Mouse (Mus musculus): ENCODE measurements around the gene Snd1. TPM values are rescaled to one million over a fixed set of nuclear protein-coding genes. Genes with fewer than 3 reads are reported as not detected.

Gene Snd1
- polyA plus RNA-seq, 1 experiment: 190 TPM

- no peak overlapping the region for H3ac ChIP-seq (ENCODE audit: control insufficient read depth, insufficient read length)
- TF ChIP-seq TCF12 (IDR thresholded peaks at IDR 0.05; ENCODE audit: insufficient read depth, poor library complexity, severe bottlenecking) (no peak), TCF3 (IDR thresholded peaks at IDR 0.05; ENCODE audit: insufficient read length, low read depth) (no peak), MYOG (IDR thresholded peaks at IDR 0.05; ENCODE audit: control insufficient read depth in 1 of 3, insufficient read depth in 1 of 3, insufficient read length in 2 of 3, low read depth in 2 of 3) (no peak), SRF (IDR thresholded peaks at IDR 0.05; ENCODE audit: control insufficient read depth, insufficient read length, low read depth) (no peak), POLR2AphosphoS2 (IDR thresholded peaks at IDR 0.05; ENCODE audit: insufficient read length, low read depth) (no peak), E2F4 (IDR thresholded peaks at IDR 0.05; ENCODE audit: insufficient read depth) (no peak), CEBPB (IDR thresholded peaks at IDR 0.05; ENCODE audit: insufficient read depth, poor library complexity, severe bottlenecking) (no peak), POLR2A (IDR thresholded peaks at IDR 0.05; ENCODE audit: insufficient read length, low read depth) (no peak), MYOD1 (IDR thresholded peaks at IDR 0.05; ENCODE audit: control insufficient read depth in 1 of 3, insufficient read length in 2 of 3, low read depth in 2 of 3) (no peak), MAX (IDR thresholded peaks at IDR 0.05; ENCODE audit: low read depth) (no peak), USF1 (IDR thresholded peaks at IDR 0.05; ENCODE audit: low read depth) (no peak), REST (IDR thresholded peaks at IDR 0.05; ENCODE audit: insufficient read depth, insufficient read length) (no peak)
- no peaks in the 10 kb centered on the region for H3K79me2 ChIP-seq (ENCODE audit: control insufficient read depth, insufficient read depth)
- H3K4me2 ChIP-seq (ENCODE audit: low read depth): no peak overlapping the region
- no peaks in the 10 kb centered on the region for H3K27me3 ChIP-seq (ENCODE audit: control insufficient read depth, insufficient read depth, insufficient read length)
- H3K36me3 ChIP-seq (ENCODE audit: control insufficient read depth, insufficient read depth): peaks cover 69% of the 10 kb centered on the region
- no peak overlapping the region for H3K4me3 ChIP-seq
Observed at GRCm38 (mm10) chr6:28525589-28525988, 50.6 kb downstream of the Snd1 start.

DNA sequence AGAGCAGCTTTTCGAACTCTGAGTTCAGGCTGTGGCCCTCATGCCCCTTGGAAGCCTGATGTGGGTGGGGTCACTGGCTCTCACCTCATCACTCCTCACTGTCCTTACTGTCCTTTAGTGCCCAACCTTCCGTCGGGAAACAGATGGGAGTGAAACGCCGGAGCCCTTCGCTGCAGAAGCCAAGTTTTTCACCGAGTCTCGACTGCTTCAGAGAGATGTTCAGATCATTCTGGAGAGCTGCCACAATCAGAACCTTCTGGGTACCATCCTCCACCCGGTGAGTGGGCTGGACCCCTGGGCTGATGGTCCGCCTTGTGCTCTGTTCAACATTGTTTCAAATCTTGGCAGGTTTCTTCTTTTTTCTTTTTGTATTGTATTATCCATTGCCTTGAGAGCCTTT is 52.5 kb downstream of the Snd1 start:
- no peaks in the 10 kb centered on the region for H3K27me3 ChIP-seq (ENCODE audit: control insufficient read depth, insufficient read depth, insufficient read length)
- peaks cover 58% of the 10 kb centered on the region for H3K36me3 ChIP-seq (ENCODE audit: control insufficient read depth, insufficient read depth)
- H3ac ChIP-seq (ENCODE audit: control insufficient read depth, insufficient read length): no peak overlapping the region
- H3K4me2 ChIP-seq (ENCODE audit: low read depth): no peak overlapping the region
- H3K4me3 ChIP-seq: no peak overlapping the region
- TF ChIP-seq USF1 (IDR thresholded peaks at IDR 0.05; ENCODE audit: low read depth) (no peak), MYOD1 (IDR thresholded peaks at IDR 0.05; ENCODE audit: control insufficient read depth in 1 of 3, insufficient read length in 2 of 3, low read depth in 2 of 3) (no peak), TCF3 (IDR thresholded peaks at IDR 0.05; ENCODE audit: insufficient read length, low read depth) (no peak), MYOG (IDR thresholded peaks at IDR 0.05; ENCODE audit: control insufficient read depth in 1 of 3, insufficient read depth in 1 of 3, insufficient read length in 2 of 3, low read depth in 2 of 3) (no peak), REST (IDR thresholded peaks at IDR 0.05; ENCODE audit: insufficient read depth, insufficient read length) (no peak), CEBPB (IDR thresholded peaks at IDR 0.05; ENCODE audit: insufficient read depth, poor library complexity, severe bottlenecking) (no peak), E2F4 (IDR thresholded peaks at IDR 0.05; ENCODE audit: insufficient read depth) (no peak)
- no peaks in the 10 kb centered on the region for H3K79me2 ChIP-seq (ENCODE audit: control insufficient read depth, insufficient read depth)

DNA sequence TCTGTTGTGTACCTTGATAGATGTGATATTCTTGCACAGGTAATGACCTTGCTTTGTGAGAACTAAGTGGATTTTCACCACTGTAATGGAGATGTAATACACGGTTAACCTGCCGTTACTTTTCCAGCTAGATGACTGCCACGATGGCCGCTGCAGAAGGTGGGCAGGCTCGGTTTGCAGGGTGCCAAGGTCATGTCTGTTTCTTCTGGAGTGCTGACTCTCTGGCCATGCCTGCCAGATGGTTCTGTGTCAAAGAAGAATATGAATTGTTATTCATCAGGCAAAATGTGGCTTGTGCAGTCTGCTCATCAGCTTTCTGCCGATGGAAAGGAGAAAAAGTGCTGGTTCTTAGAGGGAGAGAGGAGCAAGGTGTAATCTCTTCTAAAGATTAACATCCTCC is 53.3 kb downstream of the Snd1 start:
- Histone ChIP-seq H3ac (ENCODE audit: control insufficient read depth, insufficient read length) (no peak overlapping the region), H3K4me3 (no peak overlapping the region), H3K27me3 (ENCODE audit: control insufficient read depth, insufficient read depth, insufficient read length) (no peaks in the 10 kb centered on the region), H3K79me2 (ENCODE audit: control insufficient read depth, insufficient read depth) (no peaks in the 10 kb centered on the region), H3K36me3 (ENCODE audit: control insufficient read depth, insufficient read depth) (peaks cover 60% of the 10 kb centered on the region), H3K4me2 (ENCODE audit: low read depth) (no peak overlapping the region)
- TF ChIP-seq TCF12 (IDR thresholded peaks at IDR 0.05; ENCODE audit: insufficient read depth, poor library complexity, severe bottlenecking) (no peak), MYOG (IDR thresholded peaks at IDR 0.05; ENCODE audit: control insufficient read depth in 1 of 3, insufficient read depth in 1 of 3, insufficient read length in 2 of 3, low read depth in 2 of 3) (no peak), POLR2A (IDR thresholded peaks at IDR 0.05; ENCODE audit: insufficient read length, low read depth) (no peak), REST (IDR thresholded peaks at IDR 0.05; ENCODE audit: insufficient read depth, insufficient read length) (no peak), MYOD1 (IDR thresholded peaks at IDR 0.05; ENCODE audit: control insufficient read depth in 1 of 3, insufficient read length in 2 of 3, low read depth in 2 of 3) (no peak), E2F4 (IDR thresholded peaks at IDR 0.05; ENCODE audit: insufficient read depth) (no peak), USF1 (IDR thresholded peaks at IDR 0.05; ENCODE audit: low read depth) (no peak), SRF (IDR thresholded peaks at IDR 0.05; ENCODE audit: control insufficient read depth, insufficient read length, low read depth) (no peak), POLR2AphosphoS2 (IDR thresholded peaks at IDR 0.05; ENCODE audit: insufficient read length, low read depth) (no peak), TCF3 (IDR thresholded peaks at IDR 0.05; ENCODE audit: insufficient read length, low read depth) (no peak), CEBPB (IDR thresholded peaks at IDR 0.05; ENCODE audit: insufficient read depth, poor library complexity, severe bottlenecking) (no peak), MAX (IDR thresholded peaks at IDR 0.05; ENCODE audit: low read depth) (no peak)

GRCm38 (mm10) chr6:28536464-28536863 is 61.5 kb downstream of the Snd1 start:
- no peak overlapping the region for H3K4me3 ChIP-seq
- H3K4me2 ChIP-seq (ENCODE audit: low read depth): no peak overlapping the region
- H3ac ChIP-seq (ENCODE audit: control insufficient read depth, insufficient read length): no peak overlapping the region
- H3K36me3 ChIP-seq (ENCODE audit: control insufficient read depth, insufficient read depth): peaks cover 39% of the 10 kb centered on the region
- TF ChIP-seq POLR2AphosphoS2 (IDR thresholded peaks at IDR 0.05; ENCODE audit: insufficient read length, low read depth) (no peak), REST (IDR thresholded peaks at IDR 0.05; ENCODE audit: insufficient read depth, insufficient read length) (no peak), MYOG (IDR thresholded peaks at IDR 0.05; ENCODE audit: control insufficient read depth in 1 of 3, insufficient read depth in 1 of 3, insufficient read length in 2 of 3, low read depth in 2 of 3) (no peak), MYOD1 (IDR thresholded peaks at IDR 0.05; ENCODE audit: control insufficient read depth in 1 of 3, insufficient read length in 2 of 3, low read depth in 2 of 3) (no peak), USF1 (IDR thresholded peaks at IDR 0.05; ENCODE audit: low read depth) (no peak), MAX (IDR thresholded peaks at IDR 0.05; ENCODE audit: low read depth) (no peak), SRF (IDR thresholded peaks at IDR 0.05; ENCODE audit: control insufficient read depth, insufficient read length, low read depth) (no peak), CEBPB (IDR thresholded peaks at IDR 0.05; ENCODE audit: insufficient read depth, poor library complexity, severe bottlenecking) (no peak), POLR2A (IDR thresholded peaks at IDR 0.05; ENCODE audit: insufficient read length, low read depth) (no peak), E2F4 (IDR thresholded peaks at IDR 0.05; ENCODE audit: insufficient read depth) (no peak), TCF12 (IDR thresholded peaks at IDR 0.05; ENCODE audit: insufficient read depth, poor library complexity, severe bottlenecking) (no peak), TCF3 (IDR thresholded peaks at IDR 0.05; ENCODE audit: insufficient read length, low read depth) (no peak)
- no peaks in the 10 kb centered on the region for H3K27me3 ChIP-seq (ENCODE audit: control insufficient read depth, insufficient read depth, insufficient read length)
- H3K79me2 ChIP-seq (ENCODE audit: control insufficient read depth, insufficient read depth): peaks cover 14% of the 10 kb centered on the region

Data from myocyte (in vitro differentiated cells).